Mouse (Mus musculus) thymus, adult 2 months (tissue): ENCODE measurements around the gene Chst8.

Experiments
- CTCF ChIP-seq: fragments of 200-500 bp; IDR thresholded peaks from 2 replicates; pipeline ENCODE4 v1.5.1; 2012; ENCODE audit warnings: mild to moderate bottlenecking, control low read depth, low read length, moderate library complexity, borderline replicate concordance; ENCODE audit not compliant: control insufficient read depth, poor library complexity, insufficient read depth; ENCODE audit errors: extremely low read depth
- POLR2A ChIP-seq: fragments of 200-500 bp; IDR thresholded peaks from 2 replicates; pipeline ENCODE4 v1.6.1; 2012; ENCODE audit warnings: mild to moderate bottlenecking, low read length, control low read depth, moderate library complexity; ENCODE audit not compliant: control insufficient read depth, poor library complexity, insufficient read depth; ENCODE audit errors: extremely low read depth

DNA sequence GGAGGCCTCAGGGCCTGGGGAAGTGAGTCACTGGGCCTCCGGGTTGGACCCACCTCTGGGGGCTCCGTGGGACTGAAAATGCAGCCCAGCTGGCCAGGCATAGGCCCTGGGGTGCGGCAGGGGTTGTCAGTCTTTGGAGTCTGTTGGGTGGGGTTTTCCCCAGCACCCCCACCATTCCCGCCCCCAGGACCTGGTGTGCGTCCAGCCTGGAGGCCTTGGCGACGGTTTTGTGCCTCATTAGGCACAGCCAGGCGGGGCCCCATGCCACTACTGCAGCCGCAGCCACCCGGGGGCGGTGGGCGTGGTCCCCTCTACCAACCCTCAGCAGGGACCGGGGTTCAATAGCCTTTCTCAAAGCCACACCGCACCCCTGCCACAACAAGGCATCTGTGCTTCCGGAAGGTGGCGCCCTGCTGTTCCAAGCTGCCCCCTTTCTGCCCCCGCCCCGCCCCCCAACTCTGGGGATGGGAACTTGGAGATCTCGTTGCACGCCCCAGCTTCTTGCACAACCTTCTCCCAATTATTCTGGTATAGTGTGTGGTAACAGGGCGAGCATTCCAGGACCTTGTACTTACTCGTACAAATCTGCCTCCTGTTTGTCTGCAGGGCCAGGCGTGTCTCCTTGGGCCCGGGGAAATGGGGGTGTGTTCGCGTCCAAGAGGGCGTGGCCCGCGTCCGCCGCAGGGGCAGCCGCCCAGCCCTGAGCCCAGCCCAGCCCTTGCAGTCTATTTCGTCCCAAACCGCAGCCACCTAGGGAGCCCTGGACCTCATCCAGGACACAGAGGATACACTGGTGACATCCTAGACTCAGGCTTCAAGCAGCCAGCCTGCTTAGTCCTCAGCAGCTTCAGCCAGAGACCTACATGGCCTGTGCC is 182.1 kb downstream of the Chst8 start:
- no peak for TF ChIP-seq CTCF
- no peak for TF ChIP-seq POLR2A
